Mouse (Mus musculus) ovary, postnatal 36 days (tissue): ENCODE measurements around the gene Grhl3.

ENCODE experiments used
- DNase-seq: peaks from one replicate; pipeline ENCODE4 v3.0.0; 2022; ENCODE audit warnings: low spot score, mixed read lengths

The Grhl3 gene

DNA sequence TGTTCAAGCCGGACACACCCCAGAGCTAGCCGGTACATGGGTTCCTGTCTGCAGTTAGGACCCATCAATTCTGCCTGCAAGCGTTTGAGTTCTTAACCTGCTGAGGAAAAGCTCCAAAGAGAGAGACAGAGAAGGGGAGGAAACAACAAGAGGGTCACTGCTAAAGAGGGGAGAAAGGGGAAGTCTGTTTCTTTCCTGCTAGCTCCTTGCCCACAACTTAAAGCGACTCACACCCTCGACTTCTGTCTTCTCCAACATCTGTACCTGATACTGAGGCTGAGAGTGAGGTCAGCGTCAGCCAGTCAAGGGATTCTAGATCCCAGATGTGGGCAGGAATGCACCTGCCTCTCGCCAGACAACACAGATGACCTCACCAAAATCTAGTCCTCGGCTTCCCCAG is 1.2 kb downstream of the Grhl3 start:
- no peak for DNase-seq

DNA sequence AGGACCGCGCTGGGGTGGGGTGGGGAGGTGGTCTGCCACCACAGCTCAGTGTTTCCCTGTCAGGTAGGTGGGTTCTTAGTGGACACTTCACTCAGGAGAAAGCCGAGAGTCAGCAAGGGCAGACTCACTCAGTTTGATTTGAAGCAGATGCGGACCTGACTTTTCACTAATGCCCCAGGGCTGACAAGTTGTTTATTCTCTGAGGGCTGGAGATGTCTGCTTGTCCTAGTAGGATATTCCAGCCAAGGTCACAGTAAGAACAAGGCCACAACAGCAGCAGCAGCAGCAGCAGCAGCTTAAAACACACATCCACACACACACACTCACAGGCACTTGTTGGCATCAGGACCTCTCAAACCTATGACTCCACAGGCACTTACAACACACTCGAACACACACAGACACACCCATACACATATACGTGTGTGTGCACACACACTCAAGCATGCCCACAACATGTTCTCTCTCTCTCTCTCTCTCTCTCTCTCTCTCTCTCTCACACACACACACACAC is 2.3 kb downstream of the Grhl3 start:
- no peak for DNase-seq

DNA sequence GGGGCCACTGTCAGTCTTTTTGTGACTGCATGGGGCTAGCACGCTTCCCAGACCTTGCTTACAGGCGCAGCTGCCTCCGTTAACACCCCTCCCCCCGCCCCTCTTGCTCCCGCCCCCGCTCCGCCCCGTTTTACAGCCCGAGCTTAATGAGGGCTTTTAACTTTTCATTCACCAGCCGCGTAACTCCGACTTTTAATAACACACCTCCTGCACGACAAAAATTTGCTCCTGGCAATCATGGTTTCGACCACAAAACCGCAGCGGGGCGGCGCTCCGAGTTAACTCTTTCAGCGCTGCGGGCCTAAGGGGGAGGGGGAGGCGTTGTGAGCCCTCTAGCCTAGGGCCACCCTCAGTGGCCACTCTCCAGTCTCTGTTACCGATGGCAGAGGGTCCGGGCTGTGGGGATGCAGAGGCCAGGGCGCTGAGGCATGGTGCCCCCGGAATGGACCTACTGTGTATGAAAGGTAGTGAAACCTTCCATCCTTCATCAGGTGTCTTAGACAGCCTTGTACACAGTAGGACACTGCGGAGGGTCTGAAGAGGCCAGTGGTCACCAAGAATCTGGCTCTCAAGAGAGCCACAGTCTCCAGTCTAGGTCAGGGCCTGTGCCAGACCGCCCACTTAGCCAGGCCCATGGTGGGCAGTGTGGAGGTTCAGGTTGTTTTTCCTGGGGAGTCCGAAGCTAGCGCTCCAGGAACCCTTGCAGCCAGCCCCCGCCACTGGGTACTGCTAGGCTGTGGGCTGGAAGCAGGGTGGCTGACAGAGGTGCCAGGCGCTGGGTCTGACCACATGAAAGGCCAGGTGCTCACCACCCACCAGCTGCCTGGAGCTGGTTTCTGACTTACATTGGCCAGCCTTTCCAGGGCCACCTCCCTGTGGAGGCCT is 3.0 kb downstream of the Grhl3 start:
- peak; percentile 45 for DNase-seq

DNA sequence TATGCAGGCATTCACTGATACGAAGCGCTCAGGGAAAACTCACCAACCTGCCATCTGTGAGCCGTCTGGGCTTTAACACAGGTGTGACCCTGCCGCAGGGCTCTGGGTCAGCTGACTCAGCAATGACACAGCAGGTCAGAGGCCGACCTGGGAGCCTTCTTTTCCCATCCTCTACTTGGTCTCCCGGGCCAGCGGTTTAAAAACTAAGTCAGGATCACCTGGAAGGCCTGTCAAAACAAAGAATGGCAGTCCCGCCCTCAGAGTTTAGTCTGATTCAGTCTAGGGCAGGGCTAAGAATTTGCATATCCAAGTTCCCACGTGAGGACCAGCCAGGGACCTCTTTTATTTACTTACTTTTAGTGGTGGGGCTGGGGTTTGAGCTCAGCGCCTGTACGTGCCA is 4.2 kb downstream of the Grhl3 start:
- DNase-seq, result no peak

DNA sequence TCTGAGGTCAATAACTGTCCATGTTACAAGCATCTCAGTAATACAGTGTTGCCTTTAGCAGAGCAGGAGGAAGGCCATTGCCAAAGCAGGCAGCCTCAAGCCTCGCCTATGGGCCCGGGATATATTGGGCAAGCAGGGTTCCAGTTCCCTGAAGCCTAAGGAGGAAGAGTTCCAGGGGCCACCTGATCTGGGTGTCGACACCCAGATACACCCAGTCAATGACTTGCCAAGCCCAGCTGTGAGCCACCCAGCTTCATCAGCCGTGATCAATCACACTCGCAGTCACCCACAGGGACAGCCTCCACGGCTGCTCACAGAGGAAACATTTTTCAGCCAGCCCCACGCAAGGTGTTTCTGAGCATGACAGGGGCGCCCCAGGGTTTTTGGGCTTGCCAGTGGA is 5.9 kb downstream of the Grhl3 start:
- DNase-seq, result no peak

DNA sequence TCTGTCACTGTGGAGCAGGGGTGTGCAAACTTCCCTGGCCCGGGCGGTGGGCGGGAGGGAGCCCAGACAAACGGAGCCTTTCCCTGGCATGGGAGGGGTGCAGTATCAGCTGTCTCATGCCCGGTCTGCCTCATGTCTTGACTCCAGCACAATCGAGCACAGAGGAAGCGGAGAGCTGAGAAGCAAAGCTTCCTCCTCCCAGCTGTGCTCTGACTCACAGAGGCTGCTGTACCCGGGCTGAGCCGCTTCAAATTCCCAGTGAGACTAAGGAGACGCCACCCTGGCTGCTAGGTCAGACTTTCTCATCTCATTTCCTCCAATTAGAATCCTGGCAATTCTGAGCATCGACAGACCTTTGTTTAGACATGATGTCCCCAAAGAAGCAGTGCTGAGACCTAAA is 6.4 kb downstream of the Grhl3 start:
- no peak for DNase-seq

DNA sequence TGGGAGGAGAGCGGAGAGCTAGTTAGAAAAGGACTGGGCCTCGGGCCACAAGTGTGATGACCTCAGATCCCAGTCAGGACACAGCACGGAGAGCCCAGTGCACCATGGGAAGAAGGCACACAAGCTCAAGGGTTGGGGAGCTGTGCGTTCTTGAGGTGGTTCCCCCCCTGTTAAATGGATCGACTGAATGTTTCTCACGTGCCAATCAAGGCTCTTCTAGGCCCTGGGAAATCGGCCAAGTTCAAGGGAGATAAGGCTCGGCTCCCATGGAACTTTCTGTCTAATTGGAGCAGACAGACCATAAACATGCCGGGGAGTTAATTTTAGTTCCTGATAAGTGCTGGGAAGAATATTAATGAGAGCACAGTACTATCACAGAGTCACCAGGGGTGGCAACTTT is 8.0 kb downstream of the Grhl3 start:
- DNase-seq, result peak; percentile 57

DNA sequence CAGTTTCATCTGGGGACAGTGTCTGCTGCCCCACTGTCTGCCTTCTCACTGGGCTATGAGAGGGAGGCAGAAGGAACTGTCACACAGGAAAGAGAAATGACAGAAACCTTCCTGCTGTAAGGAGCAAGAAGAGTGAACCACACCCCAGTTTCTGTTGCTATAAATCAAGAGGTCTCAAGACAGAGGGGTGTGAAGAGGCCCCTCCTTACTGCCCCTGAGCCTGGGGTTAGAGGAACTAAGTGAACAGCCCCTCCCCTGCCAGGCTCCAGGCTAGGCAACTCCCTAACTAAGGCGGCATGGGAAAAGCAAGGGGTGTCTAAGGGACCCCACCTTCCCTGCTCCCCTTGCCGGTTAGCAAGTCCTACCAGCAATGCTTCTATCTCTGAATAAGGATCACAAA is 9.6 kb downstream of the Grhl3 start:
- DNase-seq, result no peak

DNA sequence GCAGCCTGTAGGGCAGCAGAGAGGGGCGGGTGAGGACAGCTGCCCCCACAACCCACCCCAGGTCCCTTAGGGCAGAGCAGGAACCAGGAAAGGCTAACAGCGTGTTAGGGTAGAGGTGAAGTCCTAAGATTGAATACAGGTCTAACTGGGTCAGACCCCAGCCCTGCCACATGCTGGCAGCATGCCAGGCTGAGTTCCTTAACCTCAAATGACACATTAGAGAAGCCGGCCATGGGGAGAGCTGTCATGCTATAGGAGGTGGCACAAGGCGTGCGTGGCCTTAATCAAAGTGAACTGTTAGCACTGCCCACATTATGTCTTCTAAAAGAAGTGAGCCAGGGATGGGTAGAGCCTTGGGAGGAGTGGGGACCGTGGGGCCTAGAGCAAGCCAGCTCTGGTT is 24.1 kb downstream of the Grhl3 start:
- no peak for DNase-seq

DNA sequence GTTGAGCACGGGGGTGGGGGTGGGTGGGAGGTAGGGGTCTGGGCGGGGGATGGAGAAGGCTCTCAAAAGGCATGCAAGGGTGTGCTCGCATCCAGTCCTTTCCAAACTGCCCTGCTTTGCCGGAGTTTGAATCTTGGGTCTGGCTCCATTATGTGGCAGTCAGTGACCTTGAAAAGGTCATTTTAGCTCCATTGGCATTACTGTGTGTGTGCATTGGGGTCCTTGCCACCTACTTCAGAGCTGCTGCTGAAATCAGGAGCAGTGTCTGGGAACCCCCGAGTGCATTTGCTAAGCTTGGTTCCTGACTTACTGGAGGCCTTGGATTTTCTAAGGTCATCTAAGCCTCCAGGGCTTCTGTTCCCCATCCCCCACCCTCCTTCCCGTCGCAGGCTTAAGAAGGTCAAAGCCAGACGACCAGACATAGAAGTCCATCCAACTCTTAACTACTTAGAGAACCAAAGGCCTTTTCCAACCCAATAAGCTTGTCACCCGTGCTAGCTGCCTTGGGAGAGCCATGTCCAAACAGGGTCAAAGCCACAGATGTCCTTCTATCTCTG is 24.8 kb downstream of the Grhl3 start:
- DNase-seq, result no peak

DNA sequence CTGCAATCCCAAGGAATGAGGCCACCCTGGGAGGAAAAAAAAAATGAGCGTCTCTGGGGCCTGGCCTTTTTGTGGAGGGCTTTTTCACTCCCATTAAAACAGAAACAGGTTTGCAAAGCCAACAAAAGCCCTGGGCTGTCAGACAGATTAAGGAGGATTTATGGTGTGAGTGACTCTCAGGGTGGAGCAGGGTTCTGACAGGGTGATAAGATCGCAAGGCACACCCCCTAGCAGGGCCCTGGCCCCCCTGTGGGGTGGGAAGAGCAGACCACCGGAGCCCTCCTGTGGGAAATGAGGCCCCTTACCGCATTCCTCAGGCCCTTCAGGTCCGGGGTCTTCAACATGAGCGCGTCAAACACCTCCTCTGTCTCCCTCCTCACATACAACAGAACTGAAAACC is 25.3 kb downstream of the Grhl3 start:
- no peak for DNase-seq

DNA sequence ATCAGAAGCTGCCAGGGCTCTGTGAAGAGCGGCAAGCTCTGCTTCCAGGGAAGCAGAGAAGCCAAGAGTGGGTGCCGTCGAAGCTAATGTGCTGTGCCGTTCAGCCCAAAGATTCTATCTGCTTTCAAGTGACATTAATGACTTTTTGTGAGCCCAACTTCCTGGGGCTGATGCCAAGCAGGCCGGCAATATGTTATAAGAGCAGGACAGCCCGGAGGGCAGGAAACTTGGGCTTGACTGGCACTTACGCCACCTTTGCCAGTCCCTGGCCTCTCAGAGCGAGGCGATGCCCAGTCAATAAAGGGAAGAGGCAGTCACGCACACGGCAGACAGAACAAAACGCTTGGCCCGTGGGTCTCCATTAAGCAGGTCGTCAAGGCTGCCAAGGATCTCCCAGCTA is 25.9 kb downstream of the Grhl3 start:
- no peak for DNase-seq

DNA sequence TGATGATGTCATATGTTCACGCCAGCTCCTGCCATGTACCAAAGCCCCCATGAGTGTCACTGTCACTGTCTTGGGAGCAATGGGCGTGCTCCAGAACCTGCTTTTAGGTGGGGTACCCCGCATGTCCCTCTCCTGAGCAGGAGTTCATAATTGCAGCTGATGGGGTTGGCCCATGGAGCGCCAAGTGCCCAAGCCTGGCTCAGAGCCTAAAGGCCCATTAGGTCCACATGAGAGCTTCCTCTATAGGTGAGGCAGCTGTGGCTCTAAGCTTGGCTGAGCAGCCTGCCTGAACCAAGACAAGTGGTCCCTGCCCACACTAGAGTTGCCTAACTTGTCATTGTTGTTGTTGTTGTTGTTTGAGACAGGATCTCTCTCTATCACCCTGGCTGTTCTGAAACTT is 26.6 kb downstream of the Grhl3 start:
- DNase-seq, result no peak

DNA sequence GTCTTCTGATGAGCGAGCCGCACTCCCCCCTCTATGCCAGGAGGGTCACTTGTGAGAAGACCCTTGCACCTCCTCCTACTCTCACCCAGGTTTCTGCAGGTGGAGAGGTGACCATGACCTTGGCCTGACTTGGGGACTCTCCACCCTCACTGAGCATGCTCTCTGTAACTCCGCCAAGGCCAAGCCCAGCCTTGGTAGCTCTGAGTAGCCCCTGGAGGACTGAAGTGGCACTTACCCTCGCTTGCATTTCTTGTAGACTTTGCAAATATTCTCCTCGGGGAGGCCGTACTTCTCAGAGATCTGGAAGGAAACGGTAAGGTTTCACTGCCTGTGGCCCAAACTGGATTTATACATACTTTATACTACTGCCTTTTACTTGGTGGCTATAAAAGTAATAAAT is 27.4 kb downstream of the Grhl3 start:
- DNase-seq, result no peak

DNA sequence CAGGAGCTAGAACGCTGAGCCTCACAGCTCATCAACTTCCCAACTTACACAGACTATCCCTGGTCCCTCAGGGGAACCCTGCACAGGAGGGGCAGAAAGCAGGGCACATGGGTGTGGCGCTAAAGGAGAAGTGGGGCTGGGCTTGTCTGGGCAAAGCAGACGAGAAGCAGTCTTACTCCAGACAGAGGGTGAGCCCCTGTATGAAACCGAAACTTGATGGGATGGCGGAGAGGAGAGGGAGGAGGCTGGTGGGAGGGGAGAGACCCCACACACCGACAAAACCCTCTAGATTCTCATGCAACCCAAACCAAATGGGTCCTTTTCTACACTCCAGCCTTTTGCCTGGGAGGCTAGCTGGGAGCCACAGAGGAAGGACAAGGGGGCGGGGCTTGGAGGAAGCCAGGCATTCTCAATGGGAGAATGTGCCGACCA is 28.3 kb downstream of the Grhl3 start:
- no peak for DNase-seq

DNA sequence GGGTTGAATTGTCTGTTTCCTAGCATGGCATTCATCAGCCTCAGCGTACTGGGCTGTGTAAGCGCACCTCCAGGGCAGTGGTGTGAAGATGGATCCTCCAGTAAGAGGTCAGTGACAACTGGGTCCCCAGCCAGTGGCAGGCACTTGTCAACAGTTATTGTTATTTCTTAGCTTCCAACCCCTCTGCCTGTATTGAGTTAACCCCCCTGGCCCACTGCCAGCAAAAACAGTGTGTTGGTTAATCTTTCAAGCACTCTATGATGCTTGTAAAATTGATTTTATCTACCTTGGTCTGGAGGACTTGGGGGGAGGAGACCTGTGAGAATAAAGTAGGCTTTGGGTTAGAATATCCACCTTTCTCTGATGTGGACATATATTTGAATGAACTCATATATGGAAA is 29.1 kb downstream of the Grhl3 start:
- no peak for DNase-seq

DNA sequence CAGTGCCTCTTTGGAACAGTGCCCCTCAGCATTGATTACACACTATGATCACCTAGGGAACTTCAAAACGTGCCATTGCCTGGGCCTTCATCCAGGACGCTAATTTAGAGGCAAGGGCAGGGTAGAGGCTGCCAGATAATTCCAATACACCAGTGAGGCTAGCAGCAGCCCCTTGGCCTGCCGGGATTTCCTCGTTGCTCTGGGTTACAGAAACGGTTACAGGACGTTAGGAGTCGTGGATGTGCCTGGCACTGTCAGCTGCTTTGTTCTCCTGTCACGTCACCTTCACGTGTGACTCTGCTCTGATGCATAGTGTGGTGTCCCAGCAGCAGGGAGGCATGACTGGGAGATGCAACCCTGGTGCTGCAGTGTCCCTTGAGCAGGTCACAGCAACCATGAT is 33.4 kb downstream of the Grhl3 start:
- DNase-seq, result no peak

DNA sequence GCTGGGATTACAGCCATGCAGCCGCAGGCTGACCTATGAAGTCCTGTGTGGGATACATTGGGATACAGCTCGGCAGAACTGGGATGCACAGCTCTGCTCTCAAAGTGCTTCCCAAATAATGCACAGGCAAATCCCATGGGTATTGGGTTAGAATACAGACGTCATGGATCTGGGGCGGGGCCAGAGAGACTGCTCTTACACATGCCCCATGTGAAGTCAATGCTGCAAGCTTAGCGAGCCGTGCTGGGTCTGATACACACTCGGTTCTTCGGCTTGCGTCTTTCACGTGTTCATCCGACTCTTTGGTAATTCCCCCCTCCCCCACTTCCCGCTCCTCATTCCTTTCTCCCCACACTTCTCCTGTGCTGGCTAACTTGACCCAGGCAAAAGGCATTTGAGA is 34.4 kb downstream of the Grhl3 start:
- DNase-seq, result no peak

DNA sequence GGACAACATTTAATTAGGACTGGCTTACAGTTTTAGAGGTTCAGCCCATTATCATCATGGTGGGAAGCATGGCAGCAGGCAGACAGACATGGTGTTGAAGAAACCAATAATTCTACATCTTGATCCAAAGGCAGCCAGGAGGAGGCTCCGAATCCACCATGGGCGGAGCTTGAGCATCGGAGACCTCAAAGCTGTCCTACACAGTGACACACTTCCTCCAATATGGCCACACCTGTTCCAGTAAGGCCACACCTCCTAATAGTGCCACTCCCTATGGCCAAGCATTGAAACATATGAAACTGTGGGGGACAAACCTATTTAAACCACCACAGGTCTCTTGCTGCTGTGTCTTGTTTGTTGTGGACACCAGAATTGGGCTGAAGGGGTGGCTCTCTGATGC is 38.4 kb downstream of the Grhl3 start:
- DNase-seq, result no peak

DNA sequence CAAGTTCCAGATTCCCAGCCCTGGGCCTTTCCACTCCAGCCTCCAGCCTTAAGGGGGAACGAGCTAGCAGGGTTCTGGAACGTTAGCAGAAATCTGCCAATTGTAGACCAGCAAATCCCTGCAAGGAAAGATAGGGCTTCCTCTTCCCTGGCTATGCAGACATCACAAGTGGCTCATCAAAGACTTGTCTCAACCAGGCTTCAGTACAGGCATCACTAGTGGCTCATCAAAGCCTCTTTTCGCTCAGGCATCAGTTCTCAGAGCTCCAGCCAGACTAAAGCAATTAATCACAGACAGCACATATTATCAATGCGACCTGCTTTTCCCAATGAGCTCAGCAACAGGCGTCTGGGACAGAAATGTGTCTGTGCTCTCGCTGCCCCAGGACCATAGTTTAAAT is 40.4 kb downstream of the Grhl3 start:
- DNase-seq, result no peak

DNA sequence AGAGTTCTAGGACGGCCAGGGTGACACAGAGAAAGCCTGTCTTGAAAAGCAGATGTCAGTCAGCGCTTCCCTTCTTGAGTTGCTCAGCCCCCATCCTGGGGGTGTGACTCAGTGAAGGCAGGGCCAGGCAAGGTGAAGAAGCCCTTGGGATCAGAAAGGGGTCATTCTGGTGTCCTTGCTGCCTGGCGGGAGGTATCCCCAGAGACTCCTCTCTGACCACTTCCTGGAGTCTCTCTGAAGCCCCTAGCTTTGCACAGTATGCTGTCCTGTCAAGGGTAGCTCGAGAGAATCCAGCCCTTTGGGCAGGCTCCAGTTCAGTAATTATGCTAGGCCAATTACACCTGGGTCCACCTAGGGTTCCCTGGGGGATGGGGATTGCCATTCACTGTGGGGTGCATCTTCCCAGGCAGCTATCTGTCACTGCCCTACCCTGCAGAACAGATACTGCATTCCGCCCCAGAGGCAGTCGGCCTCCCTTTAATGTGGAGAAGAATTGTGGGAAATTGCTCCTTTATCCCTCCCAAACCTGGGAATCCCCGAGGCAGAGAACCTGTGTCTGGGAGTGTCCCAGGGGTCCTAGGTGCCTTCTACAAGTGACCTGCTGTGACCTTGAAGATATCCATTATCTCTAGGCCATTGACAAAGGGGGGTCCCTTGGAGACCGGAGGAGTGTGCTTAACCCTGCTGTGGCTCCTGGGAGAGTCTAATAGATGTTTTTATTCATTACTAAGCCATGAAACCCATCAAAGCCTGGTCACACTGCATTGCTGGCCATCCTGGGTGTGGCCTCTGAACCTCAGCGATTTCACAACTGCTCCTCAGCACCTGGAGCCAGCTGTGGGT is 41.4 kb downstream of the Grhl3 start:
- DNase-seq, result no peak

DNA sequence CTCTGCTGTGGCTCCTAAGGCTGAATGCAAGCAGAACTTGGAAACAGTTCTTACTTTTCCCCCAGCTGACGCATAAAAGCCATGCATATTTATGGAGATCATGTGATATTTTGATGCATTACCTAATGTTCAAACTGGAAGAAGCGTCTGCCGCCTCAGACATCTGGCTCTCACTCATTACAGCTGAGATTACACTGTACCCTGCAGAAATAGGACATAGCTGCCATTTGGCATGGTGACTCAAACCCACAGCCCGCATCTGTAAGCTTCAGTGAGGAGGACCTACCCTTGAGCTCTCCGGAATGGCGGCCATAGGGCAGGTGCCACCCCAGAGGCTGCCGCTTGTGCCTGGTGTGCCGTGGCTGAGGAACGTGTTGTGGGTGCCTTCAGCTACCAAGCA is 42.2 kb downstream of the Grhl3 start:
- no peak for DNase-seq

DNA sequence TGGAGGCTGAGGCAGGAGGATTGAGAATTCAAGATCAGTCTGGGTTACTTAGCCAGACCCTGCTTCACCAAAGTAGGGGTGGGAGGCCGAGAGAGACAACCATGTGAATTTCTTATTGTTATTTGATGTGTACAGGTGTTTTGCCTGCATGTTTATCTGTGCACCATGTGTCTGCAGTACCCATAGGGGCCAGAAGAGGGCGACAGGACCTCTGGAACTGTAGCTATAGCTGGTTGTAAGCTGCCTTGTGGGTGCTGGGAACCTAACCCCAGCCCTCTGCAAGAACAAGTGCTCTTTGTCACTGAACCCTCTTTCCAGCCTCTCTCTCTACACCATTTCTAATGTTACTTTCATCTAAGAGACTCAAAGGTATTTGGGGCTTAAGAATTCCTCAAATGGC is 43.2 kb downstream of the Grhl3 start:
- no peak for DNase-seq
